Mouse (Mus musculus) intestine, embryonic 16.5 days (tissue): Measurements from ENCODE around the gene Ywhab. TPM values are rescaled to one million over a fixed set of nuclear protein-coding genes. Genes with fewer than 3 reads are reported as not detected.

Source experiments
- ATAC-seq: fragments of 200-750 bp; cut with Nextera tagmentation; 2 replicates; pipeline ENCODE4 v1.8.0; 2017; ENCODE audit warnings: moderate TSS enrichment, moderate library complexity
- H3K27ac ChIP-seq: fragments of 300-500 bp; sonication (generic); 2 replicates; pipeline ENCODE4 v1.5.1; 2014; ENCODE audit warnings: mild to moderate bottlenecking, low read length
- H3K27me3 ChIP-seq: fragments of 300-500 bp; sonication (generic); replicated peaks from 2 replicates; pipeline ENCODE4 v1.6.1; 2014; ENCODE audit warnings: low read length, control low read depth, mixed read lengths; ENCODE audit not compliant: control insufficient read depth, insufficient read depth
- H3K36me3 ChIP-seq: fragments of 300-500 bp; sonication (generic); 2 replicates; pipeline ENCODE4 v1.6.1; 2014; ENCODE audit warnings: low read length, control low read depth; ENCODE audit not compliant: control insufficient read depth, insufficient read depth
- H3K4me1 ChIP-seq: fragments of 300-500 bp; sonication (generic); 2 replicates; pipeline ENCODE4 v1.6.1; 2014; ENCODE audit warnings: low read length, control low read depth, mixed read lengths; ENCODE audit not compliant: control insufficient read depth, insufficient read depth
- H3K4me2 ChIP-seq: fragments of 300-500 bp; sonication (generic); 2 replicates; pipeline ENCODE4 v1.6.1; 2014; ENCODE audit warnings: low read depth, low read length, control low read depth
- H3K4me3 ChIP-seq: fragments of 300-500 bp; sonication (generic); 2 replicates; pipeline ENCODE4 v1.5.1; 2014; ENCODE audit warnings: mild to moderate bottlenecking, low read length
- H3K9ac ChIP-seq: fragments of 300-500 bp; sonication (generic); 2 replicates; pipeline ENCODE4 v1.6.1; 2014; ENCODE audit warnings: low read depth, low read length
- H3K9me3 ChIP-seq: fragments of 300-500 bp; sonication (generic); 2 replicates; pipeline ENCODE4 v1.6.1; 2016; ENCODE audit warnings: low read length, control low read depth; ENCODE audit not compliant: control insufficient read depth
- WGBS: fragments of 180-500 bp; shearing (Covaris S2); extraction: QIAGEN DNeasy Blood & Tissue Kit; methylation state at CpG from one replicate; pipeline ENCODE4 v1.1.7; 2014; 5-methylcytosine and 5-hydroxymethylcytosine counted together
- polyA plus RNA-seq: library from polyadenylated mRNA; unstranded; fragments of >200 nt; fragmentation: Nextera tagmentation; extraction: Ambion mirVana; gene quantifications from 2 replicates; pipeline ENCODE4 v1.2.1, GENCODE M21; 2015

The Ywhab gene
- polyA plus RNA-seq, 1 experiment from 2014 or later = 238 TPM

- no peak overlapping the region for H3K4me2 ChIP-seq
- H3K27me3 ChIP-seq = no peaks in the 10 kb centered on the region
- 49% methylated on average over 2 of the region's 2 CpGs for WGBS
These were observed 27.3 kb downstream of the Ywhab start for GRCm38 (mm10) chr2:164022104-164022503.

GRCm38 (mm10) chr2:164025150-164025549 lies 30.4 kb downstream of the Ywhab start, which contains the start of gene Pabpc1l:
TSS of gene Pabpc1l (plus strand) at chr2:164025450.
- no peak for ATAC-seq
- WGBS = 87% methylated on average over 16 of the region's 16 CpGs
- Histone ChIP-seq H3K36me3 (no peaks in the 10 kb centered on the region), H3K27me3 (no peaks in the 10 kb centered on the region), H3K4me3 (no peak within 1 kb of the TSS), H3K4me1 (no peaks in the 10 kb centered on the region), H3K4me2 (no peak within 1 kb of the TSS), H3K9ac (no peak within 1 kb of the TSS), H3K9me3 (no peaks in the 10 kb centered on the region), H3K27ac (no peak within 1 kb of the TSS)

More at GRCm38 (mm10) chr2:164022104-164022503, 27.3 kb downstream of the Ywhab start:
- Histone ChIP-seq H3K9me3 (no peaks in the 10 kb centered on the region), H3K36me3 (no peaks in the 10 kb centered on the region), H3K4me1 (no peaks in the 10 kb centered on the region), H3K27ac (no peak overlapping the region), H3K9ac (no peak overlapping the region), H3K4me3 (no peak overlapping the region)
- no peak for ATAC-seq

- Histone ChIP-seq H3K27me3 (no peaks in the 10 kb centered on the region), H3K4me2 (no peak overlapping the region), H3K9ac (no peak overlapping the region), H3K4me3 (no peak overlapping the region), H3K9me3 (no peaks in the 10 kb centered on the region), H3K4me1 (no peaks in the 10 kb centered on the region), H3K36me3 (no peaks in the 10 kb centered on the region), H3K27ac (no peak overlapping the region)
- 78% methylated on average over 10 of the region's 10 CpGs for WGBS
- no peak for ATAC-seq
These were observed 36.4 kb downstream of the Ywhab start for GRCm38 (mm10) chr2:164031147-164031546.

GRCm38 (mm10) chr2:164032973-164033372 lies 38.2 kb downstream of the Ywhab start:
- H3K9me3 ChIP-seq = no peaks in the 10 kb centered on the region
- H3K4me2 ChIP-seq = no peak overlapping the region
- no peaks in the 10 kb centered on the region for H3K36me3 ChIP-seq
- ATAC-seq = no peak
- no peaks in the 10 kb centered on the region for H3K4me1 ChIP-seq
- no peaks in the 10 kb centered on the region for H3K27me3 ChIP-seq
- H3K9ac ChIP-seq = no peak overlapping the region
- 91% methylated on average over 3 of the region's 3 CpGs for WGBS
- no peak overlapping the region for H3K4me3 ChIP-seq
- H3K27ac ChIP-seq = no peak overlapping the region

- WGBS = 53% methylated on average over 10 of the region's 10 CpGs
- no peaks in the 10 kb centered on the region for H3K36me3 ChIP-seq
- H3K4me2 ChIP-seq = no peak overlapping the region
- H3K4me3 ChIP-seq = no peak overlapping the region
- H3K9ac ChIP-seq = no peak overlapping the region
- H3K4me1 ChIP-seq = no peaks in the 10 kb centered on the region
- ATAC-seq = no peak
- no peaks in the 10 kb centered on the region for H3K9me3 ChIP-seq
- H3K27ac ChIP-seq = no peak overlapping the region
- no peaks in the 10 kb centered on the region for H3K27me3 ChIP-seq
These were observed 41.8 kb downstream of the Ywhab start for GRCm38 (mm10) chr2:164036520-164037019.

GRCm38 (mm10) chr2:164038407-164039028 lies 43.8 kb downstream of the Ywhab start:
- Histone ChIP-seq H3K27ac (no peak overlapping the region), H3K4me1 (no peaks in the 10 kb centered on the region), H3K36me3 (no peaks in the 10 kb centered on the region), H3K9ac (no peak overlapping the region), H3K4me2 (no peak overlapping the region), H3K9me3 (no peaks in the 10 kb centered on the region), H3K4me3 (no peak overlapping the region), H3K27me3 (no peaks in the 10 kb centered on the region)
- ATAC-seq = 0 out of 2 replicates have a peak, but pooled peaks have one; percentile 16
- WGBS = 95% methylated on average over 1 of the region's 1 CpGs

GRCm38 (mm10) chr2:164040949-164041348 lies 46.2 kb downstream of the Ywhab start:
- Histone ChIP-seq H3K9ac (no peak overlapping the region), H3K4me3 (no peak overlapping the region), H3K27ac (no peak overlapping the region), H3K36me3 (no peaks in the 10 kb centered on the region), H3K4me1 (no peaks in the 10 kb centered on the region), H3K4me2 (no peak overlapping the region), H3K27me3 (no peaks in the 10 kb centered on the region), H3K9me3 (no peaks in the 10 kb centered on the region)
- ATAC-seq = no peak
- 72% methylated on average over 6 of the region's 6 CpGs for WGBS

- H3K4me3 ChIP-seq = no peak overlapping the region
- no peaks in the 10 kb centered on the region for H3K4me1 ChIP-seq
- H3K4me2 ChIP-seq = no peak overlapping the region
- WGBS = 69% methylated on average over 2 of the region's 2 CpGs
- H3K36me3 ChIP-seq = no peaks in the 10 kb centered on the region
- ATAC-seq = peak; percentile 61
- H3K27me3 ChIP-seq = no peaks in the 10 kb centered on the region
- no peak overlapping the region for H3K27ac ChIP-seq
- H3K9me3 ChIP-seq = no peaks in the 10 kb centered on the region
- H3K9ac ChIP-seq = no peak overlapping the region
These were observed 46.8 kb downstream of the Ywhab start for GRCm38 (mm10) chr2:164041523-164041922.

GRCm38 (mm10) chr2:164047197-164047690 lies 52.5 kb downstream of the Ywhab start:
- peak overlapping the region; percentile 46 for H3K4me3 ChIP-seq
- no peaks in the 10 kb centered on the region for H3K36me3 ChIP-seq
- ATAC-seq = peak; percentile 94
- no peak overlapping the region for H3K9ac ChIP-seq
- WGBS = 3% methylated on average over 15 of the region's 16 CpGs
- H3K4me2 ChIP-seq = peak overlapping the region; percentile 60
- no peak overlapping the region for H3K27ac ChIP-seq
- no peaks in the 10 kb centered on the region for H3K27me3 ChIP-seq
- H3K4me1 ChIP-seq = no peaks in the 10 kb centered on the region
- H3K9me3 ChIP-seq = no peaks in the 10 kb centered on the region
